Mouse (Mus musculus): Measurements from ENCODE around the gene Olfr616.
"Not testable (repeated sequence)": the region's sequence is repeated elsewhere in the genome, so short reads cannot be mapped to it uniquely, and the experiment has no call there.

Olfr616 gene

GRCm38 (mm10) chr7:103569043-103569442 lies at the start of gene Olfr616:
Olfr616 (minus strand) TSS chr7:103569143.
- DNase-seq (ENCODE audit: low spot score): no peak

GRCm38 (mm10) chr7:103612434-103612833 lies 43.5 kb upstream of the Olfr616 start, which contains the start of gene Olfr620:
Olfr620 (minus strand) TSS chr7:103612534.
- DNase-seq (ENCODE audit: low spot score): no peak

GRCm38 (mm10) chr7:103607425-103607824 lies 38.5 kb upstream of the Olfr616 start:
- no peak for DNase-seq (ENCODE audit: low spot score)

DNA sequence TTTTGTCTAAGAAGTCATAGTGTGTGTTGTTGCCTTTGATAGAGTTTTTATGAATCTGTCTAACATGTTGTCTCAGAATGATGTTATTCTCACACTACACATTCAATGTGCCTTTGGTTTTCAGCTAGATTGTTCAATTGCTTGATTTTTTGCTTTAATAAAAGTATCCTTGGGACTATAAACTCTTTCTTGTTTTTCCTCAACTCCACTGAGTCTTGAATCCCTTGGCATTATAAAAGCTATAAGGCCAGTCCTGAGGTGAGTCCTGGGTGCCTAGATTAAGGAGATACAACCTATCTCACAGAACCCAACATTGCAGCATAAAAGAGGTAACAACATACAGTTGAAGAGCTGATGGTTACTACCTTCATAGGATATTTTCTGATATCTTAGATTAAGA lies 31.3 kb upstream of the Olfr616 start, which contains the start of gene Olfr619:
Gene Olfr619, plus strand, starts transcription at position 301 of the 400 bp plus-strand sequence.
- no peak for DNase-seq (ENCODE audit: low spot score)

DNA sequence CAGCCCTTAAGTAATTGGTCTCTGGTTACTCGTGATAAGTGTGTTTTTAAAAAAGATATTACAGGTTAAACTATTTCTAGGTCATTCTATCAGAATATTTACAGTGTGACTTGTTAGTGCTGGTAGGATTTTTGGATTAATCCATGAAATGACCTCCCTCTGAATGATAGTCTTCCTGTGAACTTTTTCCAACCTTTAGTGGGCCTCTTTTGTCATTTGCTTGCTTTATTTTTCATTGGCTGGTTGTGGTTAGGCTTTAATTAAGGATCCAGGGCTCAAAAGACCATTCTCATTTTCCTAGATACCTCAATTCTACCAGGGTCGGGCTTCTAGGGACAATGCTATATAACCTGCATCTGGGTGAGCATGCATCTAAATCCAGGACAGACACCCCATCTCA lies 20.9 kb upstream of the Olfr616 start, which contains the start of gene Olfr618:
Gene Olfr618, plus strand, starts transcription at position 301 of the 400 bp plus-strand sequence.
- DNase-seq (ENCODE audit: low spot score): no peak

GRCm38 (mm10) chr7:103572761-103573160 lies 3.8 kb upstream of the Olfr616 start, which contains the start of gene Olfr617:
Olfr617 (plus strand) TSS chr7:103573061.
- no peak for DNase-seq (ENCODE audit: low spot score)

GRCm38 (mm10) chr7:103555779-103556178 lies 13.2 kb downstream of the Olfr616 start, which contains the start of gene Olfr615:
Olfr615 (plus strand) TSS chr7:103556079.
- no peak for DNase-seq (ENCODE audit: low spot score)

DNA sequence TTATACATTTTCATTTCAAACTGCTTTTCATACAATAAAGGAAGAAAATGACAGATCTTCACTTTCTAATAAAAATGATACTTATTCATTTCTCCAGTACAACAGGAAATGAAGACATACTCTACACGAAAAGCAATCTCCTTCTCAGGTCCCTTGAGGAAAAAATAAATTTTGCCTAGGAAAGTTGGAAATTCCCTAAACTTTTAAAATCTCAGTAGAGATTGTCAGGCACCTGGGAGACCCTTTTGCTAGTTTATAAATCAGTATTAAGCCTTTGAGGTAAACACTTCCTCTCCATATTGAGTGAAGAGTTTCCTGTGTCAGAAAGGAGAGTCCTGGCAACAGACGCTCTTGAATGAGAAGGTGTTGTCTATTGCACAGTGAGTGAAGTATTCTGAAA lies 21.2 kb downstream of the Olfr616 start, which contains the start of gene Olfr613:
Gene Olfr613, plus strand, starts transcription at position 301 of the 400 bp plus-strand sequence.
- no peak for DNase-seq (ENCODE audit: low spot score)

- not testable (repeated sequence) for DNase-seq (ENCODE audit: low spot score)
These were observed 26.3 kb downstream of the Olfr616 start, which contains the start of gene Olfr612 for GRCm38 (mm10) chr7:103542617-103543016. Olfr612 (minus strand) TSS chr7:103542717.

GRCm38 (mm10) chr7:103520746-103521145 lies 48.2 kb downstream of the Olfr616 start, which contains the start of gene Olfr611:
Olfr611 (minus strand) TSS chr7:103520846.
- DNase-seq (ENCODE audit: low spot score): not testable (repeated sequence)
